9 mouse cellular contexts compared by ENCODE assay signal in the genomic region with DNA sequence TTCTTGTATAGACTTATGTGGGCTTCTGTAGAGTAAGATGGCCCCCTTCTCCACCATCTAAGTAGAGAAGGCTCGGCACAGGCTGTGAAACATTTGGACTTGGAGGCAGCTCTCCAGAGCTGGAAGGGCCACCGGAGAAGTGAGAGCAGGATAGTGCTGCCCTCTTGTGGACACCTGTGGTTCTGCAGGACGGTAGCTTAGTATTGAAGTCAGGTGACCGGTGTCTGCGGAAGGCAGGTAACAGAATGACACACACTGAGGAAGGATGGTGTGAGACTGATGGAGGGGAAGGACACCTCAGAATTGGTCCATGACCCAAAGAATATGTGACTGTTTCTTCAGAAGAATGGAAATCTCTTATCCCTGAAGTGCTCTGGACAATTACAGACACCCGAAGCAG. TPM values are rescaled to one million over a fixed set of nuclear protein-coding genes. Genes with fewer than 3 reads are reported as not detected.
A peak's percentile ranks its signal among the peaks of the same experiment; 100 is the strongest.
DNase-seq lines count a peak whose midpoint lies in the region; ATAC-seq lines count a peak whose summit lies in the region.
"Had no signal": no experiment of that assay in that cellular context is flagged by ENCODE, and none has a peak within 500 bp of the region (broad histone marks: within the 10 kb centered on the region; RNA-seq: fewer than 3 reads in every experiment).

No protein-coding gene starts in this region.

- H3K27me3 ChIP-seq in forebrain, embryonic 11.5 days (ENCODE audit: control insufficient read depth, insufficient read depth, low read length): peaks cover 13% of the 10 kb centered on the region
- peaks cover 6% of the 10 kb centered on the region for H3K27me3 ChIP-seq in forebrain, embryonic 16.5 days (replicated peaks; ENCODE audit: control insufficient read depth, insufficient read depth, low read length)
- H3K27me3 ChIP-seq in splenic B cell, adult 2 months (ENCODE audit: control insufficient read depth, insufficient read depth, low read length, poor library complexity, severe bottlenecking): no peaks in the 10 kb centered on the region; the same call in 1 of the 2 replicates

- no peak overlapping the region for H3K27ac ChIP-seq in forebrain, embryonic 11.5 days (ENCODE audit: low read depth, low read length)
- H3K27ac ChIP-seq in forebrain, embryonic 16.5 days (ENCODE audit: low read length): no peak overlapping the region
- H3K27ac ChIP-seq: neural tube, embryonic 13.5 days had no signal

- no peaks in the 10 kb centered on the region for H3K36me3 ChIP-seq in forebrain, embryonic 11.5 days (ENCODE audit: control insufficient read depth, insufficient read depth, low read length)
- H3K36me3 ChIP-seq in forebrain, embryonic 16.5 days (ENCODE audit: control insufficient read depth, insufficient read depth): no peaks in the 10 kb centered on the region
- no peaks in the 10 kb centered on the region for H3K36me3 ChIP-seq in splenic B cell, adult 2 months (ENCODE audit: control insufficient read depth, insufficient read depth, low read length, poor library complexity, severe bottlenecking)
- H3K36me3 ChIP-seq: neural tube, embryonic 13.5 days had no signal

- no peaks in the 10 kb centered on the region for H3K9me3 ChIP-seq in forebrain, embryonic 11.5 days (ENCODE audit: control insufficient read depth, low read length)
- no peaks in the 10 kb centered on the region for H3K9me3 ChIP-seq in forebrain, embryonic 16.5 days (ENCODE audit: control insufficient read depth, low read length)
- H3K9me3 ChIP-seq: neural tube, embryonic 13.5 days had no signal

- ATAC-seq in forebrain, embryonic 11.5 days (replicated peaks; ENCODE audit: low FRiP score): no peak
- ATAC-seq in forebrain, embryonic 16.5 days: no peak

- no peak overlapping the region for H3K4me3 ChIP-seq in forebrain, embryonic 11.5 days (ENCODE audit: low read depth, low read length)
- no peak overlapping the region for H3K4me3 ChIP-seq in forebrain, embryonic 16.5 days (replicated peaks; ENCODE audit: low read length)
- H3K4me3 ChIP-seq: neural tube, embryonic 13.5 days had no signal

- no peaks in the 10 kb centered on the region for H3K4me1 ChIP-seq in forebrain, embryonic 11.5 days (replicated peaks; ENCODE audit: control insufficient read depth, insufficient read depth, low read length)
- no peaks in the 10 kb centered on the region for H3K4me1 ChIP-seq in forebrain, embryonic 16.5 days (replicated peaks; ENCODE audit: control insufficient read depth, insufficient read depth, low read length)
- H3K4me1 ChIP-seq: neural tube, embryonic 13.5 days had no signal

- H3K4me2 ChIP-seq in forebrain, embryonic 11.5 days (ENCODE audit: low read depth, low read length, severe bottlenecking): no peak overlapping the region
- H3K4me2 ChIP-seq in forebrain, embryonic 16.5 days (ENCODE audit: low read length): no peak overlapping the region
- H3K4me2 ChIP-seq: neural tube, embryonic 13.5 days had no signal

- 35% methylated on average over 6 of the region's 6 CpGs for WGBS in forebrain, embryonic 11.5 days
- WGBS in forebrain, embryonic 16.5 days: 29% methylated on average over 6 of the region's 6 CpGs

- DNase-seq in forebrain, embryonic 11.5 days (ENCODE audit: low spot score): peak; percentile 78
- peak; percentile 37 for DNase-seq in urinary bladder, adult 2 months (ENCODE audit: low spot score)
- no peak for DNase-seq in urinary bladder, adult 18-20 months (ENCODE audit: low spot score in 2 of 2)
- DNase-seq in embryo, embryonic 10.5 days (ENCODE audit: low spot score): peak; percentile 75
- peak; percentile 41 to 76 for DNase-seq in kidney, adult 8-10 months
- peak; percentile 64 for DNase-seq in lung, postnatal 14 days
- DNase-seq in splenic B cell, adult 2 months (ENCODE audit: low read depth, low spot score): peak; percentile 45

- no peak overlapping the region for H3K9ac ChIP-seq in forebrain, embryonic 11.5 days (ENCODE audit: low read length)
- H3K9ac ChIP-seq in forebrain, embryonic 16.5 days (replicated peaks; ENCODE audit: low read depth, low read length): no peak overlapping the region
- H3K9ac ChIP-seq: neural tube, embryonic 13.5 days had no signal

RNA-seq across cellular contexts. Expression of a gene that starts 19.2 kb away (rescaled TPM):
- 7.1 and 8.4 TPM in 2 replicates for polyA plus RNA-seq in forebrain, embryonic 11.5 days (2014; fragmentation: Nextera tagmentation; extraction: Ambion mirVana)
- polyA plus RNA-seq in forebrain, embryonic 16.5 days (2015; fragmentation: Nextera tagmentation; extraction: Ambion mirVana): 1.5 TPM in 2 replicates
- polyA plus RNA-seq in urinary bladder, adult 2 months (2012; rRNA removed): 0.03 and 0.06 TPM in 2 replicates

Comparison
In these comparisons a context has a peak if more than half of its experiments do, and no peak if none do; other contexts are left out.
1. DNase-seq: peak in forebrain, embryonic 11.5 days (single experiment), urinary bladder, adult 2 months (single experiment), embryo, embryonic 10.5 days (single experiment), kidney, adult 8-10 months (2 of 2), lung, postnatal 14 days (single experiment) and splenic B cell, adult 2 months (single experiment); none in urinary bladder, adult 18-20 months (0 of 2).